Mouse (Mus musculus): Measurements from ENCODE around the gene Nup210l. TPM values are rescaled to one million over a fixed set of nuclear protein-coding genes. Genes with fewer than 3 reads are reported as not detected.
"Not testable (repeated sequence)": the region's sequence is repeated elsewhere in the genome, so short reads cannot be mapped to it uniquely, and the experiment has no call there.

Nup210l gene
- polyA plus RNA-seq, 1 experiment = 55.5 TPM

DNA sequence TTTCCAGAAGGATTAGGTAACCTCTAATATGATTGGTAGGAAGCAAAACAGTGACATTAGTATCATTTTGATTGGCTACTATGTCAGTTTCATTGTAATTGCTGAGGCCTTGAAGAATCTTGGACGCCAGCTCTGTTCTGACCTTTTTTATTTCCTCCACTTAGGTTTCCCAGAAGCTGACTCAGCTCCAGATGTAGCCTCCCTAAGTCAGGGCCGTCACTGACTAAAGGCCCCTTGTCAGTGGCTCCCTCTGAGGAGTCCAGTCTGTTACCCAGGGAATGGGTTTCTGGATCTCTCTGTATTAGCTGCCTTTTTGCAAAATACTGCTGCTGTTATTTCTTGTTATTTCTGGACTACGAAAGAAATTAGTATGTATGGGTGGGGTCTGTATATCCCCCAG is 11.6 kb downstream of the Nup210l start:
- TF ChIP-seq CTCF (IDR thresholded peaks at IDR 0.05; ENCODE audit: control insufficient read depth, insufficient read depth, insufficient replicate concordance, low read depth, low read length) (no peak), POLR2A (IDR thresholded peaks at IDR 0.05; ENCODE audit: control insufficient read depth, low read depth, low read length) (no peak)
- no peaks in the 10 kb centered on the region for H3K27me3 ChIP-seq (ENCODE audit: control insufficient read depth, insufficient read depth, low read length)
- H3K4me3 ChIP-seq (ENCODE audit: control insufficient read depth, low read depth, low read length) = no peak overlapping the region
- no peak overlapping the region for H3K27ac ChIP-seq (ENCODE audit: control insufficient read depth, insufficient read depth, low read depth, low read length)
- no peaks in the 10 kb centered on the region; the same call in none of the 2 replicates for H3K36me3 ChIP-seq (ENCODE audit: control insufficient read depth, insufficient read depth, low read length)
- H3K4me1 ChIP-seq (ENCODE audit: control insufficient read depth, insufficient read depth, low read length) = no peaks in the 10 kb centered on the region

DNA sequence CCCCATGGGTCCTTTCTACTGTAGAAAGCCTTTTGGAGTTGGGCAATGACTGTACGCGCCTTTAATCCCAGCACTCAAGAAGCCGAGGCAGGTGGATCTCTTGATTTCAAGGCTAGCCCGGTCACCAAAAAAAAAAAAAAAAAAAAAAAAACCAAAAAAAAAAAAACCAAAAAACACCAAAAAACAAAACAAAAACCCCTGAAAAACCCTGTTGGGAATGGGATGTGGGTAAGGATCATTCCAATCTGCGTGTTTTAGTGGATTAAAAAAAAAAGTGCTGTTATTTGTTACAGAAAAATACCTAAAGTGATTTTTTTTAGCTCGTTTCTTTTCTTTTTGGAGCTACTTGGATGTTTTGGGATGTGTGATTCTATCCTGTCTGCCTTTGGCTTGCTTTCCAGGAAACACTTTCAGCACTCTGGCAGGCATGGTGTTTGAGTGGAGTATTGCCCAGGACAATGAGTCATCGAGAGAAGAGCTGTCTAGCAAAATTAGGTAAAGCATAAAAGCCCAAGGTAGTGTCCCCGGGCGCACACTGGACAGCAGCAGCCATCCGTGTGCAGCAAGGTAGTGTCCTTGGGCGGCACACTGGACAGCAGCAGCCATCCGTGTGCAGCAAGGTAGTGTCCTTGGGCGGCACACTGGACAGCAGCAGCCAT is 14.3 kb downstream of the Nup210l start:
- no peaks in the 10 kb centered on the region for H3K27me3 ChIP-seq (ENCODE audit: control insufficient read depth, insufficient read depth, low read length)
- TF ChIP-seq POLR2A (IDR thresholded peaks at IDR 0.05; ENCODE audit: control insufficient read depth, low read depth, low read length) (no peak), CTCF (IDR thresholded peaks at IDR 0.05; ENCODE audit: control insufficient read depth, insufficient read depth, insufficient replicate concordance, low read depth, low read length) (no peak)
- H3K4me3 ChIP-seq (ENCODE audit: control insufficient read depth, low read depth, low read length) = no peak overlapping the region
- H3K27ac ChIP-seq (ENCODE audit: control insufficient read depth, insufficient read depth, low read depth, low read length) = no peak overlapping the region
- H3K4me1 ChIP-seq (ENCODE audit: control insufficient read depth, insufficient read depth, low read length) = no peaks in the 10 kb centered on the region
- no peaks in the 10 kb centered on the region; the same call in 1 of the 2 replicates for H3K36me3 ChIP-seq (ENCODE audit: control insufficient read depth, insufficient read depth, low read length)

DNA sequence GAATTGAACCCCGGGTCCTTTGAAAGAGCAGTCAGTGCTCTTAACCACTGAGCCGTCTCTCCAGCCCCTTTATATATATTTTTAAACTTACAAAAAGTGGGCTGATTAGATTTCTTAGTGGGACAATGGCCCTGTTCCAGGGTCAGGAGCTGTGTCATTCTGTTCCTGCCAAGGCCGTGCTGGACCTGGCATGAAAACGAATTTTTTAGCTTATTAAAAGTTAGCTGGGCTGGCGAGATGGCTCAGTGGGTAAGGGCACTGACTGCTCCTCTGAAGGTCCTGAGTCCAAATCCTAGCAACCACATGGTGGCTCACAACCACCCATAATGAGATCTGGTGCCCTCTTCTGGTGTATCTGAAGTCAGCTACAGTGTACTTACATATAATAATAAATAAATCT is 18.1 kb downstream of the Nup210l start:
- not testable (repeated sequence) for H3K4me3 ChIP-seq (ENCODE audit: control insufficient read depth, low read depth, low read length); H3K27me3 ChIP-seq (ENCODE audit: control insufficient read depth, insufficient read depth, low read length); H3K27ac ChIP-seq (ENCODE audit: control insufficient read depth, insufficient read depth, low read depth, low read length); H3K36me3 ChIP-seq (ENCODE audit: control insufficient read depth, insufficient read depth, low read length); H3K4me1 ChIP-seq (ENCODE audit: control insufficient read depth, insufficient read depth, low read length)

DNA sequence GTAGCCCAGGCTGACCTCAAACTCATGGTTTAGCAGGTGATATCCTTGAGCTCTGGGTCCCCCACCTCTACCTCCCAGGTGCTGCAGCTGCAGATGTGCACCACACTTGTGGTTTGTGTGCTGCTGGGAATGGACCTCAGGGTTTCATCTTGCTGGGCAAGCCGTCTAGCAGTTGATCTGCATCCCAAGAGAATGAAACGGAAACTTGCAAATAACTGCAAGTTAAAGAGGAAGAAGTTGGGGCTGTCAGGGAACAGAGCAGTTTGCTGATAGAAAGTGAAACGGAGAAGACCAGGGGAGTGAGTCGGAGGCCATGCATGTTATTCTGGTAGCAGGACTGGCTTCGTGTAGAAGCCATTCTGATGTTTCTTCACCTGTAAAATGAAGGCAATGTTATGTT is 21.8 kb downstream of the Nup210l start:
- Histone ChIP-seq H3K27me3 (ENCODE audit: control insufficient read depth, insufficient read depth, low read length) (no peaks in the 10 kb centered on the region), H3K27ac (ENCODE audit: control insufficient read depth, insufficient read depth, low read depth, low read length) (no peak overlapping the region), H3K4me1 (ENCODE audit: control insufficient read depth, insufficient read depth, low read length) (no peaks in the 10 kb centered on the region), H3K36me3 (ENCODE audit: control insufficient read depth, insufficient read depth, low read length) (no peaks in the 10 kb centered on the region), H3K4me3 (ENCODE audit: control insufficient read depth, low read depth, low read length) (no peak overlapping the region)
- TF ChIP-seq POLR2A (IDR thresholded peaks at IDR 0.05; ENCODE audit: control insufficient read depth, low read depth, low read length) = no peak
- TF ChIP-seq CTCF (IDR thresholded peaks at IDR 0.05; ENCODE audit: control insufficient read depth, insufficient read depth, insufficient replicate concordance, low read depth, low read length) = no peak

DNA sequence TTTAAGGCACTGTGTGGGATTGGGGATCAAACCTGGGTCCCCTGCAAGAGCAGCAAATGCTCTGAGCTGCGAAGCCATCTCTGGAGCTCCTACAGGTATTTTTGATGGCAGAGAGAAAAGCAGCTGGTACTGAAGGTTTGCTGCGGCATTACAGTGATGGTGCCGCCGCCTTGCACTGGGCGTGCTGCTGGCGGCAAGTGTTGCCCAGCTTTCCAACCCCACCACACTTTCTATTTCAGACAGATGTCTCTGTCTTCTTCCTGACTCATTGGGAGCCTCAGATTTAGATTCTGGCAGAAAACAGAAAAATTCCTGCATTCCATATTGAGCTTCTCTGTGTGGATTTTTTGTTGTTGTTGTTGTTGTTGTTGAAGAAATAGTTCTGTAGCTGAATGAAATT is 23.9 kb downstream of the Nup210l start:
- Histone ChIP-seq H3K27me3 (ENCODE audit: control insufficient read depth, insufficient read depth, low read length) (no peaks in the 10 kb centered on the region), H3K36me3 (ENCODE audit: control insufficient read depth, insufficient read depth, low read length) (no peaks in the 10 kb centered on the region), H3K4me1 (ENCODE audit: control insufficient read depth, insufficient read depth, low read length) (no peaks in the 10 kb centered on the region), H3K27ac (ENCODE audit: control insufficient read depth, insufficient read depth, low read depth, low read length) (no peak overlapping the region), H3K4me3 (ENCODE audit: control insufficient read depth, low read depth, low read length) (no peak overlapping the region)
- TF ChIP-seq CTCF (IDR thresholded peaks at IDR 0.05; ENCODE audit: control insufficient read depth, insufficient read depth, insufficient replicate concordance, low read depth, low read length) = no peak
- no peak for TF ChIP-seq POLR2A (IDR thresholded peaks at IDR 0.05; ENCODE audit: control insufficient read depth, low read depth, low read length)

DNA sequence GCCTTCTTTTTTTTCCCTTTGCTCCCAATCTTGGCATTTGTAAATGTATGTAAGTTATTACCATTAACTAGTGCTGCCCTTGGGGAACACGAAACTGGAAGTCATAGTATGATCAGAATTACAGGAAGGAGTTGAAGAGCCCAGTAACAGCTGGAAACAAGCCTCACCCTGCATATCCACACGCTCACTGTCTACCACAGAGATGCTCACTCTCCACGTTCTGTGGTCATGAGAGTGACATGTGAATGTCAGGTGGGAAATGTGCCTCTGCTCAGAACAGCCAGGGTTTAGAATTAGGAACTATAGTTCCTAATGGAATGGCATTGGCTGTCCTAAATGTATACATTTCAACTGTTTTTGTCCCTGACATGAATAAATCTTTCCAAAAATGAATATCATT is 28.8 kb downstream of the Nup210l start:
- no peak for TF ChIP-seq POLR2A (IDR thresholded peaks at IDR 0.05; ENCODE audit: control insufficient read depth, low read depth, low read length)
- no peak for TF ChIP-seq CTCF (IDR thresholded peaks at IDR 0.05; ENCODE audit: control insufficient read depth, insufficient read depth, insufficient replicate concordance, low read depth, low read length)
- H3K27me3 ChIP-seq (ENCODE audit: control insufficient read depth, insufficient read depth, low read length) = no peaks in the 10 kb centered on the region

DNA sequence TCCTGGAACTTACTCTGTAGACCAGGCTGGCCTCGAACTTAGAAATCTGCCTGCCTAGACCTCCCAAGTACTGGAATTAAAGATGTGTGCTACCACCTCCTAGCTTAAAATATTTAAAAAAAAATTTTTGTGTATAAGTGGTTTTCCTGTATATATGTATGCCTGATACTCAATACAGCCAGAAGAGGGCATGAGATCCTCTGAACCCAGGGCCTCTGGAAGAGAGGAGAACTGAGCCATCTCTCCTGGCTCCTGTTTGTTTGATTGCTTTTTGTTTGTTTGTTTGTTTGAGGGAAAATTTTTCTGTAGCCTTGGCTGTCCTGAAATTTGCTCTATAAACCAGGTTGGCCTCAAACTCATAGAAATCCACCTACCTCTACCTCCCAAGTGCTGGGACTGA is 29.4 kb downstream of the Nup210l start:
- TF ChIP-seq CTCF (IDR thresholded peaks at IDR 0.05; ENCODE audit: control insufficient read depth, insufficient read depth, insufficient replicate concordance, low read depth, low read length) = no peak
- TF ChIP-seq POLR2A (IDR thresholded peaks at IDR 0.05; ENCODE audit: control insufficient read depth, low read depth, low read length) = no peak
- Histone ChIP-seq H3K36me3 (ENCODE audit: control insufficient read depth, insufficient read depth, low read length) (no peaks in the 10 kb centered on the region), H3K27me3 (ENCODE audit: control insufficient read depth, insufficient read depth, low read length) (no peaks in the 10 kb centered on the region), H3K27ac (ENCODE audit: control insufficient read depth, insufficient read depth, low read depth, low read length) (peak overlapping the region; percentile 23; the same call in 1 of the 2 replicates), H3K4me3 (ENCODE audit: control insufficient read depth, low read depth, low read length) (no peak overlapping the region), H3K4me1 (ENCODE audit: control insufficient read depth, insufficient read depth, low read length) (no peaks in the 10 kb centered on the region)

More for the DNA sequence above, 28.8 kb downstream of the Nup210l start:
- Histone ChIP-seq H3K4me1 (ENCODE audit: control insufficient read depth, insufficient read depth, low read length) (no peaks in the 10 kb centered on the region), H3K27ac (ENCODE audit: control insufficient read depth, insufficient read depth, low read depth, low read length) (no peak overlapping the region), H3K36me3 (ENCODE audit: control insufficient read depth, insufficient read depth, low read length) (no peaks in the 10 kb centered on the region), H3K4me3 (ENCODE audit: control insufficient read depth, low read depth, low read length) (no peak overlapping the region)

DNA sequence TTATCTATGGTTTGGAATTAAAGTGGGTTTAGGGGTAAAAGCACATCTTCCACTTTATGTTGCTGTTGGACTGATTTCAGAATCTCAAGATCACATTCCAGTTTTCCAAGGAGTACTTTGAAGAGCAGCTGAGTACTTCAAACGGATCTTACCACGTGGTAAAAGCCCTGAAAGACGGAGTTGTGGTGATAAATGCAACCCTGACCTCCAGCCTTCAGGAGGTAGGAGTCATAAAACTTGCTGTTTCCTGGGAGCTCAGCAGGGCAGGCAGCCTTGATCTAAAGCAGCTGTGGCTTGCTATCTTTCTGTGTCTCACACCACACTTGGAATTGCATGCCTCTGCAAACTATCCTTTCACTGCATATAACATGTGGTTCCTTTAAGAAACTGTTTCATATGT is 30.6 kb downstream of the Nup210l start:
- Histone ChIP-seq H3K27me3 (ENCODE audit: control insufficient read depth, insufficient read depth, low read length) (no peaks in the 10 kb centered on the region), H3K27ac (ENCODE audit: control insufficient read depth, insufficient read depth, low read depth, low read length) (peak overlapping the region; percentile 66), H3K4me3 (ENCODE audit: control insufficient read depth, low read depth, low read length) (no peak overlapping the region), H3K36me3 (ENCODE audit: control insufficient read depth, insufficient read depth, low read length) (no peaks in the 10 kb centered on the region), H3K4me1 (ENCODE audit: control insufficient read depth, insufficient read depth, low read length) (no peaks in the 10 kb centered on the region)
- TF ChIP-seq POLR2A (IDR thresholded peaks at IDR 0.05; ENCODE audit: control insufficient read depth, low read depth, low read length) = no peak
- no peak for TF ChIP-seq CTCF (IDR thresholded peaks at IDR 0.05; ENCODE audit: control insufficient read depth, insufficient read depth, insufficient replicate concordance, low read depth, low read length)

Data from testis, adult 2 months (tissue).